Mouse (Mus musculus): Measurements from ENCODE around the gene Selenof. TPM values are rescaled to one million over a fixed set of nuclear protein-coding genes. Genes with fewer than 3 reads are reported as not detected.

The Selenof gene
- polyA plus RNA-seq, 1 experiment from 2014 or later = 552 TPM

GRCm38 (mm10) chr3:144569401-144569971 is 618 bp upstream of the Selenof start:
- H3K9ac ChIP-seq = peak overlapping the region; percentile 93
- peak overlapping the region; percentile 78 for H3K4me3 ChIP-seq
- peak; percentile 25; the same call in 1 of the 2 replicates for ATAC-seq (ENCODE audit: low FRiP score)
- H3K27ac ChIP-seq = peak overlapping the region; percentile 96
- WGBS = under 1% methylated on average over 47 of the region's 47 CpGs
- peak overlapping the region; percentile 86 for H3K4me2 ChIP-seq
- peaks cover 49% of the 10 kb centered on the region for H3K4me1 ChIP-seq (replicated peaks)
- H3K36me3 ChIP-seq = peaks cover 6% of the 10 kb centered on the region; the same call in 1 of the 2 replicates
- H3K9me3 ChIP-seq = no peaks in the 10 kb centered on the region
- H3K27me3 ChIP-seq = no peaks in the 10 kb centered on the region

- H3K4me2 ChIP-seq = peak overlapping the region; percentile 64
- ATAC-seq (ENCODE audit: low FRiP score) = no peak
- H3K4me1 ChIP-seq (replicated peaks) = peaks cover 54% of the 10 kb centered on the region
- peak overlapping the region; percentile 78 for H3K4me3 ChIP-seq
- H3K36me3 ChIP-seq = peaks cover 10% of the 10 kb centered on the region; the same call in 1 of the 2 replicates
- peak overlapping the region; percentile 93 for H3K9ac ChIP-seq
- WGBS = under 1% methylated on average over 25 of the region's 25 CpGs
- no peaks in the 10 kb centered on the region for H3K9me3 ChIP-seq
- H3K27me3 ChIP-seq = no peaks in the 10 kb centered on the region
- peak overlapping the region; percentile 96 for H3K27ac ChIP-seq
Observed at GRCm38 (mm10) chr3:144570816-144571487, 848 bp downstream of the Selenof start.

- no peak overlapping the region for H3K27ac ChIP-seq
- no peaks in the 10 kb centered on the region for H3K27me3 ChIP-seq
- H3K4me1 ChIP-seq (replicated peaks) = peaks cover 36% of the 10 kb centered on the region
- no peaks in the 10 kb centered on the region for H3K9me3 ChIP-seq
- ATAC-seq (ENCODE audit: low FRiP score) = no peak
- no peak overlapping the region for H3K4me2 ChIP-seq
- H3K9ac ChIP-seq = no peak overlapping the region
- no peak overlapping the region for H3K4me3 ChIP-seq
- peaks cover 25% of the 10 kb centered on the region for H3K36me3 ChIP-seq
- WGBS = 91% methylated on average over 7 of the region's 7 CpGs
Observed at GRCm38 (mm10) chr3:144574256-144574655, 4.2 kb downstream of the Selenof start.

- no peak for ATAC-seq (ENCODE audit: low FRiP score)
- WGBS = 93% methylated on average over 10 of the region's 10 CpGs
Observed at GRCm38 (mm10) chr3:144577366-144578340, 7.5 kb downstream of the Selenof start.

GRCm38 (mm10) chr3:144578921-144579320 is 8.8 kb downstream of the Selenof start:
- H3K27ac ChIP-seq = no peak overlapping the region
- H3K9ac ChIP-seq = no peak overlapping the region
- H3K9me3 ChIP-seq = no peaks in the 10 kb centered on the region
- H3K4me2 ChIP-seq = no peak overlapping the region
- H3K36me3 ChIP-seq = peaks cover 48% of the 10 kb centered on the region
- H3K27me3 ChIP-seq = no peaks in the 10 kb centered on the region
- 96% methylated on average over 4 of the region's 4 CpGs for WGBS
- no peak overlapping the region for H3K4me3 ChIP-seq
- ATAC-seq (ENCODE audit: low FRiP score) = no peak
- peaks cover 13% of the 10 kb centered on the region; the same call in 1 of the 2 replicates for H3K4me1 ChIP-seq (replicated peaks)

More at GRCm38 (mm10) chr3:144577366-144578340, 7.5 kb downstream of the Selenof start:
- H3K9me3 ChIP-seq = no peaks in the 10 kb centered on the region
- H3K36me3 ChIP-seq = peaks cover 47% of the 10 kb centered on the region
- no peak overlapping the region for H3K4me3 ChIP-seq
- no peak overlapping the region for H3K4me2 ChIP-seq
- no peaks in the 10 kb centered on the region for H3K27me3 ChIP-seq
- no peak overlapping the region for H3K27ac ChIP-seq
- H3K9ac ChIP-seq = no peak overlapping the region
- H3K4me1 ChIP-seq (replicated peaks) = peaks cover 22% of the 10 kb centered on the region

GRCm38 (mm10) chr3:144579796-144580195 is 9.7 kb downstream of the Selenof start:
- Histone ChIP-seq H3K4me1 (replicated peaks) (peaks cover 5% of the 10 kb centered on the region; the same call in 1 of the 2 replicates), H3K4me2 (no peak overlapping the region), H3K9me3 (no peaks in the 10 kb centered on the region), H3K36me3 (peaks cover 44% of the 10 kb centered on the region), H3K27ac (no peak overlapping the region), H3K4me3 (no peak overlapping the region), H3K9ac (no peak overlapping the region), H3K27me3 (no peaks in the 10 kb centered on the region)
- WGBS = 89% methylated on average over 5 of the region's 5 CpGs
- ATAC-seq (ENCODE audit: low FRiP score) = no peak

GRCm38 (mm10) chr3:144580281-144580680 is 10.2 kb downstream of the Selenof start:
- H3K9ac ChIP-seq = no peak overlapping the region
- no peak overlapping the region for H3K4me2 ChIP-seq
- 0 out of 2 replicates have a peak, but pooled peaks cover 2% of the 10 kb centered on the region for H3K4me1 ChIP-seq (replicated peaks)
- peaks cover 45% of the 10 kb centered on the region for H3K36me3 ChIP-seq
- H3K27ac ChIP-seq = no peak overlapping the region
- 90% methylated on average over 7 of the region's 7 CpGs for WGBS
- H3K4me3 ChIP-seq = no peak overlapping the region
- H3K9me3 ChIP-seq = no peaks in the 10 kb centered on the region
- no peak for ATAC-seq (ENCODE audit: low FRiP score)
- H3K27me3 ChIP-seq = no peaks in the 10 kb centered on the region

GRCm38 (mm10) chr3:144581842-144582241 is 11.7 kb downstream of the Selenof start:
- Histone ChIP-seq H3K27ac (no peak overlapping the region), H3K4me3 (no peak overlapping the region), H3K4me1 (replicated peaks) (no peaks in the 10 kb centered on the region), H3K36me3 (peaks cover 52% of the 10 kb centered on the region), H3K9ac (no peak overlapping the region), H3K27me3 (no peaks in the 10 kb centered on the region), H3K4me2 (no peak overlapping the region), H3K9me3 (no peaks in the 10 kb centered on the region)
- ATAC-seq (ENCODE audit: low FRiP score) = no peak
- WGBS = 89% methylated on average over 3 of the region's 3 CpGs

GRCm38 (mm10) chr3:144582306-144582705 is 12.2 kb downstream of the Selenof start:
- Histone ChIP-seq H3K4me1 (replicated peaks) (no peaks in the 10 kb centered on the region), H3K4me3 (no peak overlapping the region), H3K9me3 (no peaks in the 10 kb centered on the region), H3K27me3 (no peaks in the 10 kb centered on the region), H3K36me3 (peaks cover 56% of the 10 kb centered on the region), H3K9ac (no peak overlapping the region), H3K4me2 (no peak overlapping the region), H3K27ac (no peak overlapping the region)
- WGBS = 92% methylated on average over 4 of the region's 4 CpGs
- no peak for ATAC-seq (ENCODE audit: low FRiP score)

GRCm38 (mm10) chr3:144583789-144584188 is 13.7 kb downstream of the Selenof start:
- ATAC-seq (ENCODE audit: low FRiP score) = no peak
- Histone ChIP-seq H3K4me1 (replicated peaks) (0 out of 2 replicates have a peak, but pooled peaks cover 2% of the 10 kb centered on the region), H3K4me2 (no peak overlapping the region), H3K36me3 (peaks cover 49% of the 10 kb centered on the region), H3K27ac (no peak overlapping the region), H3K9ac (no peak overlapping the region), H3K9me3 (no peaks in the 10 kb centered on the region), H3K4me3 (no peak overlapping the region), H3K27me3 (no peaks in the 10 kb centered on the region)
- 66% methylated on average over 5 of the region's 5 CpGs for WGBS

GRCm38 (mm10) chr3:144584789-144585553 is 14.9 kb downstream of the Selenof start:
- Histone ChIP-seq H3K36me3 (peaks cover 39% of the 10 kb centered on the region), H3K27me3 (no peaks in the 10 kb centered on the region), H3K9me3 (no peaks in the 10 kb centered on the region), H3K9ac (no peak overlapping the region), H3K27ac (no peak overlapping the region), H3K4me2 (no peak overlapping the region), H3K4me3 (no peak overlapping the region), H3K4me1 (replicated peaks) (peaks cover 10% of the 10 kb centered on the region; the same call in 1 of the 2 replicates)
- WGBS = 89% methylated on average over 6 of the region's 6 CpGs
- no peak for ATAC-seq (ENCODE audit: low FRiP score)
